ENCODE assay signal across 22 mouse cellular contexts in the genomic region with DNA sequence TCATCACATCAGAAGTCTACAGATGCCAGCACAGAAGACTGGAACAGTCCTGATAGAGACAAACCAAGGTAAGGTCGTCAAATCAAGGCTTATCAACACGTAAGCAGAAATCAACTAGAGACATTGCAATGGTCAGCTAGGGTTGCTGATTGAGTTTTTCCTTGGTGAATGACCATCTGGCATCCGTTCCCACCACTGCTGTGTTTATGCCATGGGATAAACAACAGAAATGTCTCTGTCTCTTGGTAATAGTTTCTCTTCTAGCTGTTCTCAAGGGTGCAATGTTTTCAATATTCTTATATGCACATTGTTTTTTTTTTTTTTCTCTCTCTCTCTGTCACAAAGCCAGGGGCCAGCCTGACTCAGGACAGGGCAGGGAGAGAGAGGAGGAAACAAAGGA.
DNase-seq lines count a peak whose midpoint lies in the region; ATAC-seq and TF ChIP-seq lines count a peak whose summit lies in the region.
"Had no signal": no experiment of that assay in that cellular context is flagged by ENCODE, and none has a peak within 500 bp of the region (broad histone marks: within the 10 kb centered on the region; RNA-seq: fewer than 3 reads in every experiment).

No protein-coding gene starts in this region.

- H3K36me3 ChIP-seq in lung, embryonic 14.5 days (ENCODE audit: insufficient read depth): no peaks in the 10 kb centered on the region
- H3K36me3 ChIP-seq in lung, postnatal 0 days (ENCODE audit: insufficient read depth, low read length): no peaks in the 10 kb centered on the region
- H3K36me3 ChIP-seq: G1E had no signal

- no peak for ATAC-seq in lung, embryonic 14.5 days (ENCODE audit: insufficient read depth)
- ATAC-seq in lung, postnatal 0 days: no peak
- ATAC-seq: activated CD4-positive, CD25-positive, alpha-beta regulatory T cell, adult 4 months; CD4-positive, CD25-positive, alpha-beta regulatory T cell, adult 4 months; Patski had no signal

- peak; percentile 54 for DNase-seq in lung, embryonic 14.5 days
- no peak for DNase-seq in lung, postnatal 4 days
- DNase-seq in lung, postnatal 10 days: peak; percentile 35
- no peak for DNase-seq in lung, postnatal 0 days (ENCODE audit: low spot score)
- DNase-seq in lung, postnatal 25 days (ENCODE audit: low spot score): peak; percentile 16
- no peak for DNase-seq in lung, adult 2 months
- DNase-seq in lung, postnatal 36 days: peak; percentile 55
- no peak for DNase-seq in lung, postnatal 14 days
- DNase-seq: adrenal gland, adult 2 months; adrenal gland, adult 8-10 months; adrenal gland, postnatal 10 days; adrenal gland, postnatal 14 days; adrenal gland, postnatal 25 days; adrenal gland, postnatal 36 days; B cell, adult 2 months; cerebellum, adult 11 months; cerebellum, adult 11-12 months had no signal

- no peaks in the 10 kb centered on the region for H3K9me3 ChIP-seq in lung, embryonic 14.5 days (ENCODE audit: low read depth, low read length)
- H3K9me3 ChIP-seq in lung, postnatal 0 days (ENCODE audit: low read length): no peaks in the 10 kb centered on the region
- H3K9me3 ChIP-seq: G1E had no signal

- H3K4me3 ChIP-seq in lung, embryonic 14.5 days (ENCODE audit: low read depth, low read length): no peak overlapping the region
- H3K4me3 ChIP-seq in lung, postnatal 0 days (ENCODE audit: low read depth, low read length): no peak overlapping the region
- no peak overlapping the region for H3K4me3 ChIP-seq in lung, adult 2 months (replicated peaks; ENCODE audit: extremely low read depth, low read depth, low read length)

- H3K27me3 ChIP-seq in lung, embryonic 14.5 days (ENCODE audit: insufficient read depth, low read length): no peaks in the 10 kb centered on the region
- no peaks in the 10 kb centered on the region for H3K27me3 ChIP-seq in lung, postnatal 0 days (replicated peaks; ENCODE audit: insufficient read depth, low read length)
- H3K27me3 ChIP-seq: CH12.LX had no signal

- no peak for TF ChIP-seq CTCF in lung, embryonic 14.5 days (IDR thresholded peaks at IDR 0.05; ENCODE audit: low read depth)
- TF ChIP-seq CTCF in lung, postnatal 0 days (IDR thresholded peaks at IDR 0.05): no peak
- TF ChIP-seq CTCF in lung, adult 2 months (IDR thresholded peaks at IDR 0.05; ENCODE audit: insufficient read depth, low read length): no peak

- H3K27ac ChIP-seq in lung, embryonic 14.5 days (ENCODE audit: low read depth): no peak overlapping the region
- no peak overlapping the region for H3K27ac ChIP-seq in lung, postnatal 0 days (ENCODE audit: low read length)

- H3K4me2 ChIP-seq in lung, embryonic 14.5 days: no peak overlapping the region
- H3K4me2 ChIP-seq in lung, postnatal 0 days (replicated peaks; ENCODE audit: low read depth, low read length): no peak overlapping the region

- 57% methylated on average over 3 of the region's 3 CpGs for WGBS in lung, embryonic 14.5 days
- WGBS in lung, postnatal 0 days: 69% methylated on average over 3 of the region's 3 CpGs
- WGBS in lung, adult 2 months: 62% methylated on average over 3 of the region's 3 CpGs

- no peak for TF ChIP-seq POLR2A in lung, adult 2 months (IDR thresholded peaks at IDR 0.05; ENCODE audit: borderline replicate concordance, extremely low read depth, low read depth, low read length)

- no peak overlapping the region for H3K9ac ChIP-seq in lung, embryonic 14.5 days
- H3K9ac ChIP-seq in lung, postnatal 0 days (replicated peaks; ENCODE audit: low read depth): no peak overlapping the region

- no peak for TF ChIP-seq EP300 in lung, postnatal 0 days (IDR thresholded peaks at IDR 0.05)

- H3K4me1 ChIP-seq in lung, embryonic 14.5 days (ENCODE audit: insufficient read depth): 0 out of 2 replicates have a peak, but pooled peaks cover 4% of the 10 kb centered on the region
- H3K4me1 ChIP-seq in lung, postnatal 0 days (ENCODE audit: insufficient read depth, low read depth, low read length): no peaks in the 10 kb centered on the region
- H3K4me1 ChIP-seq in lung, adult 2 months (ENCODE audit: control insufficient read depth, insufficient read depth, low read length): peaks cover 3% of the 10 kb centered on the region; the same call in 1 of the 2 replicates

Comparison
In these comparisons a context has a peak if more than half of its experiments do, and no peak if none do; other contexts are left out.
1. DNase-seq: peak in lung, embryonic 14.5 days (single experiment), lung, postnatal 10 days (single experiment), lung, postnatal 25 days (single experiment) and lung, postnatal 36 days (single experiment); none in lung, postnatal 4 days (0 of 2), lung, postnatal 0 days (single experiment), lung, adult 2 months (single experiment) and lung, postnatal 14 days (single experiment).